Mouse (Mus musculus): Measurements from ENCODE around the gene Cap2. TPM values are rescaled to one million over a fixed set of nuclear protein-coding genes. Genes with fewer than 3 reads are reported as not detected.

The Cap2 gene
- polyA plus RNA-seq (2012) = not detected in 2 replicates

GRCm38 (mm10) chr13:46501800-46502389 is at the start of gene Cap2:
Gene Cap2, plus strand, starts transcription at chr13:46501848.
- TF ChIP-seq GATA1 (IDR thresholded peaks at IDR 0.05; ENCODE audit: low read length) = no peak

GRCm38 (mm10) chr13:46459546-46459945 is 42.1 kb upstream of the Cap2 start:
- no peak for TF ChIP-seq GATA1 (IDR thresholded peaks at IDR 0.05; ENCODE audit: low read length)

GRCm38 (mm10) chr13:46462280-46462679 is 39.4 kb upstream of the Cap2 start:
- TF ChIP-seq GATA1 (IDR thresholded peaks at IDR 0.05; ENCODE audit: low read length) = no peak

- no peak for TF ChIP-seq GATA1 (IDR thresholded peaks at IDR 0.05; ENCODE audit: low read length)
These were observed 37.9 kb upstream of the Cap2 start for GRCm38 (mm10) chr13:46463764-46464163.

GRCm38 (mm10) chr13:46468251-46468650 is 33.4 kb upstream of the Cap2 start:
- TF ChIP-seq GATA1 (IDR thresholded peaks at IDR 0.05; ENCODE audit: low read length) = no peak

- no peak for TF ChIP-seq GATA1 (IDR thresholded peaks at IDR 0.05; ENCODE audit: low read length)
These were observed 32.1 kb upstream of the Cap2 start for GRCm38 (mm10) chr13:46469536-46469935.

GRCm38 (mm10) chr13:46481271-46481670 is 20.4 kb upstream of the Cap2 start:
- no peak for TF ChIP-seq GATA1 (IDR thresholded peaks at IDR 0.05; ENCODE audit: low read length)

GRCm38 (mm10) chr13:46485605-46486004 is 16.0 kb upstream of the Cap2 start:
- TF ChIP-seq GATA1 (IDR thresholded peaks at IDR 0.05; ENCODE audit: low read length) = no peak

- TF ChIP-seq GATA1 (IDR thresholded peaks at IDR 0.05; ENCODE audit: low read length) = no peak
These were observed 13.5 kb upstream of the Cap2 start for GRCm38 (mm10) chr13:46488166-46488565.

GRCm38 (mm10) chr13:46490644-46491043 is 11.0 kb upstream of the Cap2 start:
- TF ChIP-seq GATA1 (IDR thresholded peaks at IDR 0.05; ENCODE audit: low read length) = no peak

GRCm38 (mm10) chr13:46502390-46502891 is 793 bp downstream of the Cap2 start:
- no peak for TF ChIP-seq GATA1 (IDR thresholded peaks at IDR 0.05; ENCODE audit: low read length)

- TF ChIP-seq GATA1 (IDR thresholded peaks at IDR 0.05; ENCODE audit: low read length) = no peak
These were observed 6.3 kb downstream of the Cap2 start for GRCm38 (mm10) chr13:46507944-46508343.

- TF ChIP-seq GATA1 (IDR thresholded peaks at IDR 0.05; ENCODE audit: low read length) = no peak
These were observed 7.2 kb downstream of the Cap2 start for GRCm38 (mm10) chr13:46508823-46509222.

GRCm38 (mm10) chr13:46510460-46510859 is 8.8 kb downstream of the Cap2 start:
- no peak for TF ChIP-seq GATA1 (IDR thresholded peaks at IDR 0.05; ENCODE audit: low read length)

- TF ChIP-seq GATA1 (IDR thresholded peaks at IDR 0.05; ENCODE audit: low read length) = no peak
These were observed 12.8 kb downstream of the Cap2 start for GRCm38 (mm10) chr13:46514484-46514883.

GRCm38 (mm10) chr13:46515120-46515523 is 13.5 kb downstream of the Cap2 start:
- TF ChIP-seq GATA1 (IDR thresholded peaks at IDR 0.05; ENCODE audit: low read length) = no peak

GRCm38 (mm10) chr13:46515524-46515923 is 13.9 kb downstream of the Cap2 start:
- no peak for TF ChIP-seq GATA1 (IDR thresholded peaks at IDR 0.05; ENCODE audit: low read length)

- TF ChIP-seq GATA1 (IDR thresholded peaks at IDR 0.05; ENCODE audit: low read length) = no peak
These were observed 14.5 kb downstream of the Cap2 start for GRCm38 (mm10) chr13:46516183-46516582.
